Mouse (Mus musculus): ENCODE data around the gene Cyp2j9. TPM values are rescaled to one million over a fixed set of nuclear protein-coding genes. Genes with fewer than 3 reads are reported as not detected.
"Not testable (repeated sequence)": the region's sequence is repeated elsewhere in the genome, so short reads cannot be mapped to it uniquely, and the experiment has no call there.

The Cyp2j9 gene
- total RNA-seq (2021) = 1 to 10 TPM; 1.3 to 1.6 TPM
- long read RNA-seq, experiment 1, partial matches to known transcripts = 0 of 1 reads
- long read RNA-seq, experiment 1, other reads (novel, unspliced or antisense) = 0 of 1 reads
- long read RNA-seq, experiment 2 = 0 reads

GRCm38 (mm10) chr4:96590911-96591790 lies at the start of gene Cyp2j9:
Cyp2j9 (minus strand) TSS chr4:96591578.
- DNase-seq = peak; percentile 88 to 90

- no peak for DNase-seq
These were observed 44.1 kb upstream of the Cyp2j9 start for GRCm38 (mm10) chr4:96635455-96635854.

- no peak for DNase-seq
These were observed 31.1 kb upstream of the Cyp2j9 start for GRCm38 (mm10) chr4:96622474-96622873.

GRCm38 (mm10) chr4:96591791-96592150 lies 393 bp upstream of the Cyp2j9 start:
- DNase-seq = peak in 1 of 2 experiments; percentile 84

- DNase-seq = no peak
These were observed 9.8 kb downstream of the Cyp2j9 start for GRCm38 (mm10) chr4:96581425-96582088.

- DNase-seq = not testable (repeated sequence)
These were observed 11.0 kb downstream of the Cyp2j9 start for GRCm38 (mm10) chr4:96580351-96580750.

GRCm38 (mm10) chr4:96569442-96569841 lies 21.9 kb downstream of the Cyp2j9 start:
- DNase-seq = no peak

- no peak for DNase-seq
These were observed 23.4 kb downstream of the Cyp2j9 start for GRCm38 (mm10) chr4:96567988-96568387.

GRCm38 (mm10) chr4:96565808-96566207 lies 25.6 kb downstream of the Cyp2j9 start:
- no peak for DNase-seq

GRCm38 (mm10) chr4:96560464-96560863 lies 30.9 kb downstream of the Cyp2j9 start:
- DNase-seq = no peak

GRCm38 (mm10) chr4:96559781-96560180 lies 31.6 kb downstream of the Cyp2j9 start:
- DNase-seq = no peak

- DNase-seq = peak; percentile 66 to 79
These were observed 38.1 kb downstream of the Cyp2j9 start, which contains the start of gene Cyp2j6 for GRCm38 (mm10) chr4:96553133-96553819. Cyp2j6 (minus strand) TSS chr4:96553661.

- no peak for DNase-seq
These were observed 39.8 kb downstream of the Cyp2j9 start for GRCm38 (mm10) chr4:96551619-96552018.

- no peak for DNase-seq
These were observed 45.4 kb downstream of the Cyp2j9 start for GRCm38 (mm10) chr4:96545976-96546375.

GRCm38 (mm10) chr4:96525772-96526171 lies 65.6 kb downstream of the Cyp2j9 start:
- peak in 1 of 2 experiments; percentile 9 for DNase-seq

GRCm38 (mm10) chr4:96522256-96522655 lies 69.1 kb downstream of the Cyp2j9 start:
- DNase-seq = peak; percentile 30 to 34

Other genes starting within 250 kb of the Cyp2j9 start
- not detected for gene Cyp2j11, start 242.9 kb downstream of the Cyp2j9 start, total RNA-seq (2021)
- not detected for gene Cyp2j8, start 84.2 kb downstream of the Cyp2j9 start, total RNA-seq (2021)
- 1 to 10 TPM; 3.2 to 3.4 TPM for gene Cyp2j6, start 37.9 kb downstream of the Cyp2j9 start, total RNA-seq (2021)
- gene Cyp2j5, start 72.6 kb upstream of the Cyp2j9 start, total RNA-seq (2021) = not detected
- gene Gm12695, start 193.6 kb upstream of the Cyp2j9 start, total RNA-seq (2021) = not detected